Mouse (Mus musculus) ovary, postnatal 36 days (tissue): ENCODE data around the gene Trim71.
A peak's percentile ranks its signal among the peaks of the same experiment; 100 is the strongest.
"Not testable (repeated sequence)": the region's sequence is repeated elsewhere in the genome, so short reads cannot be mapped to it uniquely, and the experiment has no call there.

Source experiments
- DNase-seq: peaks from one replicate; pipeline ENCODE4 v3.0.0; 2022; ENCODE audit warnings: low spot score, mixed read lengths

Gene Trim71

DNA sequence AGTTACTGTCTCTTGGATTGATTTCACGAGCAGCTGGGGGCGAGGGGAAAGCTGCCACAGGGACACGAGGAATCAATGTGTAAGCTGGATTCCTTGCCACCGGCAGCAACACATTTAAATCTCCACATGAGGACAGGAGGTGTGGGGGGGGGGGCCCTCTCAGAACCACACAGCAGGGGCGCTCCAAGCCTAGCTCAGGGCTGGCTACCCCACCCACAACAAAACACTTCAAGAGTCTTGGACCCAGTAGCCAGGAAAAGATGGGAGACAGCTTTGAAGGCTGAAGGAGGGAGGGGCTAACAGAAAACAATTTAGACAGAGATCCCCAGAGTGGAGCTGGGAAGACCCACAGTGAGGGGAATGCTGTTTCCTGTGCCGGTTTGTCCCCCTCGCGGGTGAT lies 38.3 kb downstream of the Trim71 start:
- DNase-seq = no peak

- no peak for DNase-seq
These were observed 39.0 kb downstream of the Trim71 start for GRCm38 (mm10) chr9:114525073-114525633.

- DNase-seq = no peak
These were observed 41.7 kb downstream of the Trim71 start for GRCm38 (mm10) chr9:114522501-114522900.

- DNase-seq = no peak
These were observed 42.1 kb downstream of the Trim71 start for GRCm38 (mm10) chr9:114522041-114522440.

DNA sequence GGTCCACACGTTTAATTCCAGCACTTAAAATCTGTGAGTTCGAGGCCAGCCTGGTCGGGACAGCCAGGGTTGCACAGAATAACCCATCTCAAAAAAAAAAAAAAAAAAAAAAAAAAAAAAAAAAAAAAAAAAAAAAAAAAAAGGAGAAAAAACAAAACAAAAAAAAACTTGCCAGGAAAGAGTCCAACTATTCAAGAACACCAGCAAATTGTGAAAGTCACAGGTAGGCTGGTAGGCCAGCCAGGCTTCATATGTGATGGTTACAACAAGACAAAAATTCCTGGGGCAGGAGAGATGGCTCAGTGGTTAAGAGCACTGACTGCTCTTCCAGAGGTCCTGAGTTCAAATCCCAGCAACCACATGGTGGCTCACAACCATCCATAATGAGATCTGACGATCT lies 43.6 kb downstream of the Trim71 start:
- not testable (repeated sequence) for DNase-seq

GRCm38 (mm10) chr9:114518812-114519477 lies 45.2 kb downstream of the Trim71 start:
- DNase-seq = no peak

- DNase-seq = no peak
These were observed 46.2 kb downstream of the Trim71 start for GRCm38 (mm10) chr9:114517924-114518497.

- DNase-seq = no peak
These were observed 48.8 kb downstream of the Trim71 start, which contains the start of gene C130032M10Rik for GRCm38 (mm10) chr9:114515364-114515763. Gene C130032M10Rik, plus strand, starts transcription at chr9:114515697.

GRCm38 (mm10) chr9:114512831-114513230 lies 51.3 kb downstream of the Trim71 start:
- DNase-seq = no peak

DNA sequence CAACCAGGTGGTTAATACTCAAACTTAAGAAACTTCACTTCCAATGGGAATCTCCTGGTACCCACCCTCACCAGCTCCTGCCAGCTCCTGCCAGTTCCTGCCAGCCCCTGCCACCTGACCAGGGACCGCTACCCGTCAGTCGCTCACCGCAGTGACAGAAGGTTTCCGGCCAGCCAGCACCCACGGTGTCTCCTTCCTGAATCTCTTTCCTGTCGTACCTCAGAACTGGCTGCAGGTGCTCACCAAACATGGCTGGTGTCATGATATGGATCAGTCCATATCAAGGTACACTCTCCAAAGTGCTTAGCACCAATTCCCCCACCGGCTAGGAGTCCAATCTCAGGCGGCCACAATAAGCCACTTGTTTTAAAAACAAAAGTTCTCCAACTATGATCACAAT lies 54.4 kb downstream of the Trim71 start:
- no peak for DNase-seq

GRCm38 (mm10) chr9:114507421-114507820 lies 56.7 kb downstream of the Trim71 start:
- DNase-seq = no peak

GRCm38 (mm10) chr9:114506564-114506963 lies 57.6 kb downstream of the Trim71 start:
- DNase-seq = no peak

GRCm38 (mm10) chr9:114504816-114505215 lies 59.4 kb downstream of the Trim71 start, which contains the start of gene Ccr4:
Gene Ccr4, minus strand, starts transcription at chr9:114504916.
- no peak for DNase-seq

GRCm38 (mm10) chr9:114502711-114503427 lies 61.3 kb downstream of the Trim71 start:
- DNase-seq = no peak

GRCm38 (mm10) chr9:114501913-114502312 lies 62.3 kb downstream of the Trim71 start:
- no peak for DNase-seq

GRCm38 (mm10) chr9:114501111-114501510 lies 63.1 kb downstream of the Trim71 start:
- no peak for DNase-seq

- DNase-seq = peak; percentile 44
These were observed 64.2 kb downstream of the Trim71 start for GRCm38 (mm10) chr9:114499783-114500515.

GRCm38 (mm10) chr9:114498218-114498617 lies 66.0 kb downstream of the Trim71 start:
- DNase-seq = peak; percentile 85

- DNase-seq = no peak
These were observed 67.7 kb downstream of the Trim71 start for GRCm38 (mm10) chr9:114496469-114496868.

DNA sequence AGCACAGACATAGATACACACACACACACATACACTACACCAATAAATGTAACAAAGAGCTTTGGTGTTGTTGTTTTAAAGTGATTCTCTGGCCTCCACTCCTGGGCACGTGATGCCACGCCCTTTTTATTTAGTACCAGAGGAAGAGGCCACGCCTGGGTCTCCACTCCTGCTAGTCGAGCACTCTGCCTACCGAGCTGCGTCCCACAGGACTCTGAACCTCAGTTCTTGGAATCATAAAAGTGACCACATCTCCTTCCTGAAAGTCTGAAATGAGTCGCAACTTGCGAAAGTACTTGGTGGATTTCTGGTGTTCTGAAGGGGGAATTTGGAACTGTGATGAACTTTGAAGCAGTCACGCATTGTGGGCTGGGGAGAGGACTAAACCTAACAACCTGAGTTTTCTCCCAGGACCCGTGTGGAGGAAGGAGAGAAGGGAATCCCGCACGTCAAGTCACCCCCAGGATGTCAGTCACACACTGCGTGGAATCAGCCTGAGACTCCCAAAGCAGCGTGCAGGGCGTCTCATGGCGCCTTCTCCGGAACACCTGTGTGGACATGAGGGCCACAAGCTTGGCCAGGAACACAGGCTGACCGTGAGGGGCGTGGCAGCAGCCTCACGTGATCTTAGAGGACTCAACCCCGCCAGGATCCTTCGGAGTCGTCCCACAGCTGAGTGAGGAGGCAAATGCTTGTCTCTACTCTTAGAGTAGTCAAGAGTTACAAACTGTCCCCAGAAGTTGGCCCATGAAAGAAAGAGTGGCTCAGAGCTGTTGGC lies 76.5 kb downstream of the Trim71 start:
- no peak for DNase-seq

- no peak for DNase-seq
These were observed 77.4 kb downstream of the Trim71 start for GRCm38 (mm10) chr9:114486808-114487207.
